Mouse (Mus musculus) heart, adult 18-20 months (tissue): ENCODE measurements around the gene Hist1h2ak. TPM values are rescaled to one million over a fixed set of nuclear protein-coding genes. Genes with fewer than 3 reads are reported as not detected.
"Not testable (repeated sequence)": the region's sequence is repeated elsewhere in the genome, so short reads cannot be mapped to it uniquely, and the experiment has no call there.

Source experiments
- DNase-seq, 2 experiments: peaks; one replicate each; pipeline ENCODE4 v3.0.0; 2021 to 2022; ENCODE audit warnings: mixed read lengths in 1 of 2
- long read RNA-seq, 2 experiments: library from polyadenylated mRNA; stranded (forward); transcript quantifications; one replicate each; pipeline ENCODE4 v2.0.0; 2021
- total RNA-seq, 2 experiments: library from RNA; stranded (reverse); gene quantifications; 2 replicates each; pipeline ENCODE4 v1.2.3; 2021

Gene Hist1h2ak
- total RNA-seq, result 1 to 10 TPM; 2.5 to 4.6 TPM
- long read RNA-seq, experiment 1, result 0 reads
- long read RNA-seq, experiment 2, result 0 reads

- peak; percentile 75 to 84 for DNase-seq
These were observed at the start of gene Hist1h2ak, which contains the start of gene Hist1h2bn for GRCm38 (mm10) chr13:21753524-21754285. Gene Hist1h2ak (minus strand): TSS chr13:21753827. Gene Hist1h2bn (plus strand): TSS chr13:21754123.

DNA sequence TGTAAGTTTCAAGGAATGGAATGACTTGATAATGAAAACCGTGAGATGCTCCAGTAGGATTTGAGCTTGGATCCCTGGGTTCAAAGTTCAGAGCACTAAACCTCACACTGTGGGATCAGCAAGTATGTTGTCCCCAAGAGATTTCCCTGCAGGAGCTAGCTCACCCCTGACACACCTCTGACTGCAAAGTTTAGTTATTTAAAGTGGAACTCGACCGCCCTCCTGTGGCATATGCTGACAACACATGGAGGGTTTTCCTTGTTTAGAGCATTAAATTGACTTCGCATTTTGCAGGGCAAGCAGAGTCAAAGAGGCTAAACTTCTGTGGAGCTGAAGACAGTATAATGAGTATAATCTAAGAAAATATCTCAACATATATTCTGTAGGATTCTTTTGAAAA, 49.4 kb upstream of the Hist1h2ak start:
- DNase-seq, result not testable (repeated sequence)

- not testable (repeated sequence) for DNase-seq
These were observed 43.5 kb upstream of the Hist1h2ak start for GRCm38 (mm10) chr13:21797163-21797562.

- no peak for DNase-seq
These were observed 42.0 kb upstream of the Hist1h2ak start for GRCm38 (mm10) chr13:21795584-21795983.

GRCm38 (mm10) chr13:21790601-21791283, 37.1 kb upstream of the Hist1h2ak start:
- no peak for DNase-seq

DNA sequence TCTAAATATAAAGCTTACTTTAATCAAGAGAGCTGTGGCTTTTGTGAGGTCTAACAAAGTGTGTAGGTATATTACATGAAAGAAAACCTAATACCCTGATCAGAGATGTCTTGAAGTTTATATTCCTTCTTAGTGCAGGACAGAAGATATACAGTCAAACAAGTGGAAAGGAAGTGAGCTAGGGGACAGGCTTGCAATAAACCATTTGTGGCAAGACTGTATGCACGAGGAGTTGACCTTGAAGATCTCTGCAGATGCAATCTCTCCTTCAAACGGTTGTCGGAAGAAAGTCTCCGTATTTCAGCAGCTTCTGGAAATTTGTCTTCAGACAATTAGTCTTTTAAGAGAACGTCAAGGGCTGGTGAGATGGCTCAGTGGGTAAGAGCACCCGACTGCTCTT, 36.3 kb upstream of the Hist1h2ak start:
- DNase-seq, result no peak

DNA sequence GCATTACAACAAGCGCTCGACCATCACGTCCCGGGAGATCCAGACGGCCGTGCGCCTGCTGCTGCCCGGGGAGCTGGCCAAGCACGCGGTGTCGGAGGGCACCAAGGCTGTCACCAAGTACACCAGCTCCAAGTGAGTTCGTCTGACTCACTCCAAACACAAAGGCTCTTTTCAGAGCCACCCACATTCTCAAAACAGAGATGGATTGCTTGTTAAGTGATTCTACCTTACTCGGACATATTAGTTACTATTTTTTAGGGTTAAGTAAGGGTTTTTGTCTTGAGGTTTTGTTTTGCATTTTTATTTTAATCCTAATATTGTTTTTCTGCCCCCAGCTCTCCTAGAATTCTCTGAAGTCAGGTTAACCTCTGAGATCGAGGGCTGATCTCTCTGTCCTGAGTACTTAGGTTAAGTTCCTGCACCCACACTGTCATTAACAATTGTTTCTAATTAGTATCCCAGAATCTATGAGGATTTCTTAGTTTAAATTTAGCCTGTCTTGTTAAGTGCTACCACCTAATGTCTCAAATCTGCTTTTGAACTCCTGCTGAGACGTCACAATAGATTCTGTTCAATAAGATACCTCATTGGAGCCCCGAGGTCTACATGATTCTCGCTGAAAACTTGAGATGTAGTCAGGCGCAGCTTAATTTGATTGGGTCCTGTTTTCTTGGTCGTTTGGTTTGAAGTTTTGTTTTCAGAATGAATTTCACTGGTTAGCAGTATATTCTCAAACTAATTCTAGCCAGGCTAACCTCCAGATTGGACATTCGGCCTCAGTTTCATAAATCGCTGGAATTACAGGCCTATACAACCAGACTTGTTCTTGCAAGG, 34.4 kb upstream of the Hist1h2ak start:
- no peak for DNase-seq

GRCm38 (mm10) chr13:21786899-21787629, 33.4 kb upstream of the Hist1h2ak start, which contains the start of the genes Hist1h2an and Hist1h2bp:
Gene Hist1h2an (minus strand): TSS chr13:21787218.
Gene Hist1h2bp (plus strand): TSS chr13:21787461.
- DNase-seq, result peak; percentile 92 to 93

DNA sequence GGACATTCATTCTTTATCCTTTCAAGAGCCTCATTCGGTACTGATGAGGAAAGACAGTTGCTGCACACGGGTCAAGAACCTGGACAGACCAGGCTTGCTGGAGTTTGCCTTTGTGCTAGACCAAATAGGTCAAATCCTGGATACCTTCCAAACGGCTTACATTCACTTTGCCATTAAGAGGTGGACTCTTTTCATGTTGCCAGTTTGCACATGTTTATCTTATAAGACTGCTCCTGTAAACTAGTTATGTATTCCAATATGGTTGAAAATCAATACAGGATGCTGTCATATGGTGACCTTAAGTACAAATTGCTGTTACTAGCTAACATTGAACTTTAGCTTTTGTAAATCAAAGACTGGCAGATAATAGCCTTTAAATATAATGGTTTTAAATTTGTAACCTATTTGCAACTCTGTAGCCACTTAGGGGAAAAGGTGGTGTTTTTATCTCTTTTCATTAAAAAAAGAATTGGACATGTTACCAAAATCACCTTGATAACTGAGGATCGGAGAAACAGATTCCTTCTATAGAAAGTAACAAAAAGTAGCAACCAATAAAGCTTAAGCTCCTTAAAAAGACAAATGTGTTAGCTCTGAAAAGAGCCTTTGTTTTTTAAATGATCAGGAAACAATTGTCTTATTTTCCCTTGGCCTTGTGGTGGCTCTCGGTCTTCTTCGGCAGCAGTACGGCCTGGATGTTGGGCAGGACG, 32.7 kb upstream of the Hist1h2ak start:
- no peak for DNase-seq

DNA sequence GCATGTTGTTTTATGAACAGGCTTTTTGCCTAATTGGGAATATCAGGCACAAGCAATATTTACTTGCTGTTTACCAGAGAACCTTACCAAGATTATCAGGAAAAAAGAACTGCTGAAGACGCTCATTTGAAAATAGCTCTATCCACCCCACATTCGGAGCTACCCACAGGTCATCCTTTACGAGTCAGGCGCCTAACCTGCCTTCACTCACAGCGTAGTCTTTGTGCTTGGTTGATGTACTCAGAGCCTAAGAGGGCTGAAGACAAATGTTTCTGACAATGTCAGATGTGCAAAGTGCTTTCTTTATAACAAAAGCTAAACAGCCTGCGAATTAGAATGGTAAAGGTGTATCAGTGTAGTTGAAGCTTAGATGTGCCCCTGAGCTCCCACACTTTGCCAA, 30.7 kb upstream of the Hist1h2ak start:
- DNase-seq, result no peak

DNA sequence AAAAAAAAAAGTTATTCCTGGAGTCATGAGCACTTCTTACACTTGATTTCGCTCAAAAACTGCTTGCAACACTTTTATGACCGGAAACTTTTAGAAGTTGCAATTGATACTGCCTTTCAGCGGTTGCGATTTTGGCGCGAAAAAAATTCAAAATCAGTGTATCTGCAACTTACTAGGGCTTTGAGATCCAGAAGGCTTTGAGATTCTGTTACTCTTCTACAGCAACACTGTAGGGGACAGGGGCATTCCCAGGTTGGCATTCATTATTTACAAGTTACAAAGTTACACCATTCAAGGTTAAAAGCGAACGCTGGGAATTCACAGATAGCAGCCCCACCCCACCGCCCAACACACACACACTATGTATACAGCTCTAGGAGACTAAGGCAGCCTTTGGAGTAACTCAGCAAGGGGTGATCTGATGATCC, 30.1 kb upstream of the Hist1h2ak start:
- peak in 1 of 2 experiments; percentile 44 for DNase-seq

DNA sequence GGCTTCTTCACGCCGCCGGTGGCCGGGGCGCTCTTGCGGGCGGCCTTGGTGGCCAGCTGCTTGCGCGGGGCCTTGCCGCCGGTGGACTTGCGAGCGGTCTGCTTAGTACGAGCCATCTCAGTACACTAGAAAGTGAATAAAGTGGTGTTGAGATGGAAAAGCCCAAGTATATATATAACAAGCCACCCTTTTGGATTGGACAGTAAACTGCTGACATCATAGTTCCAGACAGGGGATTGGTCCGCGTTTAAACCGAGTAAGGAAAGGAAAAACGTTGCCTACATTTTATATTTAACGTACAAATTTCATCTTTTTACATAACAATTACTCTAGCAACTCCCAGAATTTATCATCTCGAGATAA, 29.6 kb upstream of the Hist1h2ak start, which contains the start of gene Hist1h3i:
TSS of gene Hist1h3i (minus strand) at position 116 of the 363 bp plus-strand sequence.
- DNase-seq, result peak; percentile 74 to 75

- DNase-seq, result peak in 1 of 2 experiments; percentile 41
These were observed 29.0 kb upstream of the Hist1h2ak start for GRCm38 (mm10) chr13:21782361-21783254.

DNA sequence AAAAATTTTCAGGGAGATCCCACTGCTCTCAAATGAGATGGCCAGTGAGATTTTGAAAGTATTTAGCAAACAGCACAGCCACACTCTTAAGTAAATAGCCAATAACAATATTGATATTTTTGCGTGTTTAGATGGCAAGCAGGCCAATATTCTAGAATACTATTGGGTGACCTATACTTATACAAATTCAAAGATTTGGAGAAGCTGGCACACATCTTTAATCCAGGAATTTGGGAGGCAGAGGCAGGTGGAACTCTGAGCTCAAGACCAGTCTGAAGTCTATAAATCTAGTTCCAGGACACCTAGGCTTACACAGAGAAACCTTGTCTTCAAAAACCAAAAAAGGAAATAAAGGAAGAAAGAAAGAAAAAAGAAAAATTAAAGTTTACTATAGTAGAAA, 28.0 kb upstream of the Hist1h2ak start:
- no peak for DNase-seq

- no peak for DNase-seq
These were observed 27.5 kb upstream of the Hist1h2ak start for GRCm38 (mm10) chr13:21781021-21781555.

GRCm38 (mm10) chr13:21779767-21780731, 26.4 kb upstream of the Hist1h2ak start, which contains the start of gene Hist1h1b:
Gene Hist1h1b (minus strand): TSS chr13:21780625.
- peak; percentile 42 to 63 for DNase-seq

DNA sequence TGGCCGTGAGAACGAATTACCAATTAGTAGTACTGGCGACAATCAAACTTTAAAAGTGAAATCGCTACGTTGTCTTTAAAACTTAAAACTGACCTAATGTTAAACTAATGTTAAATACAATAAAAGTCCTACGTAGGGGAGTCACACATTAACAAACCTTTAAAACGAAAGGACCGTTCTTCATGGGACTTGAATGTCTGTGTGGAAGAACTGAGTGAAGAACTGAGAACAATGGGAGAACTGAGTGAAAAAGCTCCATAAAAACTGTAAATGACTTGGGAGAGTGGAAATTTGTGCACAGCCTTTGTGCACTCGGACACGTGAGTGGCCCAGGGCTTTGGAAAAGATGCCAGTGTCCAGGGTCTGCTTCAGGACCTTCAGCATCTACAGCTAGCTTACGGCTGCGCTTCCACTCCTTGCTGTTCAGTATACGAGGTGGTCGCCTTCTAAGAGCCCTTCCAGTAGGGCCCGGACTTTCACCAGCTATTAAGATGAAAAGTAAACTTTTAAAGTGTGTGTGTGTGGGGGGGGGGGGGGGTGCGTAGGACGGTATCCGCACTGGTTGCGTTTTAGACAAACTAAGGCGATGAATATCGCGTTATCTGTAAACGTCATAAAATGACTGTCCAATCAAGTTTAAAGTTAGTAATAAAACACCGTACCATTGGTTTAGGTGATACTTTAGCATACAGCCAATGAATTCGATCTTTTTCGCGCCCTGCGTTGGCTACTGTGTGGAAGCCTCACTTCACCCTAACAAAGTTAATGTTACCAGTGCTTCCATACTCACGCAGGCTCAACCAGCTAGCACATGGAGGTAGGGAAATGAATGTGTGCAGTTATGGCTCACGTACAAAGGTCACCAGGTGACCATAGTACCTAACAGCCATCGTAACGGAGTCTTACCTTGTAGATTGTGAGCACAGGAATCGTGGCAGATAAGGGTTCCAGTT, 25.5 kb upstream of the Hist1h2ak start:
- peak; percentile 69 to 82 for DNase-seq
